ENCODE assay signal across 31 mouse cellular contexts in the genomic region with DNA sequence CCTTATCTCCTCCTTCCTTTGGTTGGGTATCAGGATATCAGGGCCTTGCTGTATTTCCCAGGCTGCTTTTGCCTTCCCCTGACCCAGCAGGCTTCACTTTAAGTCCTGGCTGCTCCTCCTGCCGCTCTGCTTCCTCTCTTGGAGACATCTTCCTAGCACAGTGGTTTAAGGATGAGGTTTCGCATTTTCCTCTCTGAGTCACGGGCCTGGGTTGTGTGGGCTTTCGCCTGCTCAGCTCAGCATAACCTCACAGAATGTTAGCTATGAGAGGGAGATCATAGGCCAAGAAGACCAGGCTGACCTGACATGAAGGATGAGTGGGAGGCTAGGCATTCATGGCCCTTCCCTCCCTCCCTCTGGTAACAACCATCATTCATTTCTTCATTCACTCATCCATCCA. TPM values are rescaled to one million over a fixed set of nuclear protein-coding genes. Genes with fewer than 3 reads are reported as not detected.
A peak's percentile ranks its signal among the peaks of the same experiment; 100 is the strongest.
DNase-seq lines count a peak whose midpoint lies in the region; ATAC-seq lines count a peak whose summit lies in the region.
"Had no signal": no experiment of that assay in that cellular context is flagged by ENCODE, and none has a peak within 500 bp of the region (broad histone marks: within the 10 kb centered on the region; RNA-seq: fewer than 3 reads in every experiment).

No protein-coding gene starts in this region.

- no peak overlapping the region for H3K4me2 ChIP-seq in forebrain, embryonic 11.5 days (ENCODE audit: low read depth, low read length, severe bottlenecking)
- H3K4me2 ChIP-seq: embryonic facial prominence, embryonic 12.5 days; embryonic facial prominence, embryonic 15.5 days; heart, embryonic 12.5 days; heart, embryonic 15.5 days; hindbrain, embryonic 14.5 days had no signal

- H3K4me1 ChIP-seq in forebrain, embryonic 11.5 days (replicated peaks; ENCODE audit: control insufficient read depth, insufficient read depth, low read length) = no peaks in the 10 kb centered on the region; the same call in 1 of the 2 replicates

- H3K9me3 ChIP-seq in forebrain, embryonic 11.5 days (ENCODE audit: control insufficient read depth, low read length) = no peaks in the 10 kb centered on the region
- H3K9me3 ChIP-seq: embryonic facial prominence, embryonic 12.5 days; embryonic facial prominence, embryonic 15.5 days; forebrain, embryonic 10.5 days; heart, embryonic 12.5 days; heart, embryonic 15.5 days had no signal

- DNase-seq in 3T3-L1 (ENCODE audit: low read depth, low spot score) (peak; percentile 57), 416B (ENCODE audit: low read depth) (peak; percentile 58)
- DNase-seq in brain, adult 2 months (ENCODE audit: low read depth, low spot score) = peak; percentile 30
- no peak for DNase-seq in forebrain, embryonic 11.5 days (ENCODE audit: low spot score)
- no peak for DNase-seq in right cerebral cortex, postnatal 4 days
- DNase-seq: adrenal gland, postnatal 10 days; adrenal gland, postnatal 36 days; B cell, adult 2 months; cerebellum, adult 11 months; cerebellum, adult 2 months; cerebellum, adult 9-11 months; cerebellum, postnatal 25 days; forebrain, postnatal 0 days; gastrocnemius, adult 2 months; gastrocnemius, postnatal 14 days; heart, adult 11 months; heart, postnatal 10 days; heart, postnatal 4 days had no signal

- no peak overlapping the region for H3K27ac ChIP-seq in forebrain, embryonic 11.5 days (ENCODE audit: low read depth, low read length)
- H3K27ac ChIP-seq: embryonic facial prominence, embryonic 12.5 days; embryonic facial prominence, embryonic 15.5 days; forebrain, embryonic 10.5 days; gastrocnemius, adult 2 months; heart, embryonic 15.5 days; hindbrain, embryonic 14.5 days; hindbrain, postnatal 0 days had no signal

- 81% methylated on average over 4 of the region's 4 CpGs for WGBS in forebrain, embryonic 11.5 days

- H3K4me3 ChIP-seq in forebrain, embryonic 11.5 days (ENCODE audit: low read depth, low read length) = no peak overlapping the region
- H3K4me3 ChIP-seq: embryonic facial prominence, embryonic 12.5 days; embryonic facial prominence, embryonic 15.5 days; erythroblast, embryonic 14.5 days; forebrain, embryonic 10.5 days; gastrocnemius, adult 2 months; heart, embryonic 12.5 days; heart, embryonic 15.5 days had no signal

- no peaks in the 10 kb centered on the region for H3K36me3 ChIP-seq in forebrain, embryonic 11.5 days (ENCODE audit: control insufficient read depth, insufficient read depth, low read length)
- H3K36me3 ChIP-seq: forebrain, embryonic 10.5 days had no signal

- ATAC-seq in CD4-positive, CD25-positive, alpha-beta regulatory T cell, adult 4 months = no peak
- ATAC-seq in forebrain, embryonic 11.5 days (replicated peaks; ENCODE audit: low FRiP score) = no peak
- ATAC-seq: forebrain, embryonic 14.5 days; forebrain, postnatal 0 days; hindbrain, postnatal 0 days; inflammation-experienced regulatory T-cells, adult 6 months; intestine, embryonic 16.5 days; Patski had no signal

- H3K9ac ChIP-seq in forebrain, embryonic 11.5 days (ENCODE audit: low read length) = no peak overlapping the region
- H3K9ac ChIP-seq: embryonic facial prominence, embryonic 12.5 days; embryonic facial prominence, embryonic 15.5 days; forebrain, postnatal 0 days; heart, embryonic 12.5 days; heart, embryonic 15.5 days; hindbrain, embryonic 14.5 days had no signal

- no peaks in the 10 kb centered on the region for H3K27me3 ChIP-seq in forebrain, embryonic 11.5 days (ENCODE audit: control insufficient read depth, insufficient read depth, low read length)
- H3K27me3 ChIP-seq: embryonic facial prominence, embryonic 12.5 days; embryonic facial prominence, embryonic 15.5 days; heart, embryonic 12.5 days; heart, embryonic 15.5 days; Patski had no signal

RNA-seq across cellular contexts. Expression of gene P4ha3, which starts 27.4 kb away (rescaled TPM):
- polyA plus RNA-seq in CD4-positive, CD25-positive, alpha-beta regulatory T cell, adult 4 months (2017; shearing (Covaris generic)) = not detected
- polyA plus RNA-seq in forebrain, embryonic 11.5 days (2014; fragmentation: Nextera tagmentation; extraction: Ambion mirVana) = 5.6 and 6.8 TPM in 2 replicates
- polyA plus RNA-seq: erythroblast, embryonic 14.5 days had no signal

RNA-seq across cellular contexts. Expression of gene C2cd3, which starts 59.3 kb away (rescaled TPM):
- 10 to 100 TPM; 34.1 to 35.9 TPM for polyA plus RNA-seq in CD4-positive, CD25-positive, alpha-beta regulatory T cell, adult 4 months (2017; shearing (Covaris generic))
- 46.9 and 48.8 TPM in 2 replicates for polyA plus RNA-seq in forebrain, embryonic 11.5 days (2014; fragmentation: Nextera tagmentation; extraction: Ambion mirVana)

RNA-seq across cellular contexts. Expression of gene Ppme1, which starts 59.4 kb away (rescaled TPM):
- 10 to 100 TPM; 20.8 to 23.7 TPM for polyA plus RNA-seq in CD4-positive, CD25-positive, alpha-beta regulatory T cell, adult 4 months (2017; shearing (Covaris generic))
- 94.5 and 106 TPM in 2 replicates for polyA plus RNA-seq in forebrain, embryonic 11.5 days (2014; fragmentation: Nextera tagmentation; extraction: Ambion mirVana)

Comparison
In these comparisons a context has a peak if more than half of its experiments do, and no peak if none do; other contexts are left out.
1. DNase-seq: peak in 3T3-L1 (single experiment), 416B (single experiment) and brain, adult 2 months (single experiment); none in forebrain, embryonic 11.5 days (single experiment) and right cerebral cortex, postnatal 4 days (single experiment).